Mouse (Mus musculus) frontal cortex, postnatal 25 days (tissue): ENCODE measurements around the gene Rplp1.

Source experiments
- DNase-seq, 2 experiments: peaks; one replicate each; pipeline ENCODE4 v3.0.0; 2022; ENCODE audit warnings: low spot score in 2 of 2

Gene Rplp1

GRCm38 (mm10) chr9:61877373-61878112 lies 36.8 kb downstream of the Rplp1 start:
- DNase-seq = no peak

- no peak for DNase-seq
Measured at GRCm38 (mm10) chr9:61873325-61873724, 41.0 kb downstream of the Rplp1 start.

GRCm38 (mm10) chr9:61872246-61872941 lies 41.9 kb downstream of the Rplp1 start:
- no peak for DNase-seq

GRCm38 (mm10) chr9:61871839-61872238 lies 42.5 kb downstream of the Rplp1 start:
- no peak for DNase-seq

GRCm38 (mm10) chr9:61867659-61868058 lies 46.7 kb downstream of the Rplp1 start:
- no peak for DNase-seq
